Mouse (Mus musculus): ENCODE results near the gene Sfxn3. TPM values are rescaled to one million over a fixed set of nuclear protein-coding genes. Genes with fewer than 3 reads are reported as not detected.
A peak's percentile ranks its signal among the peaks of the same experiment; 100 is the strongest.

Sfxn3 gene
- total RNA-seq, 1 experiment from 2014 or later = 19.7 TPM

DNA sequence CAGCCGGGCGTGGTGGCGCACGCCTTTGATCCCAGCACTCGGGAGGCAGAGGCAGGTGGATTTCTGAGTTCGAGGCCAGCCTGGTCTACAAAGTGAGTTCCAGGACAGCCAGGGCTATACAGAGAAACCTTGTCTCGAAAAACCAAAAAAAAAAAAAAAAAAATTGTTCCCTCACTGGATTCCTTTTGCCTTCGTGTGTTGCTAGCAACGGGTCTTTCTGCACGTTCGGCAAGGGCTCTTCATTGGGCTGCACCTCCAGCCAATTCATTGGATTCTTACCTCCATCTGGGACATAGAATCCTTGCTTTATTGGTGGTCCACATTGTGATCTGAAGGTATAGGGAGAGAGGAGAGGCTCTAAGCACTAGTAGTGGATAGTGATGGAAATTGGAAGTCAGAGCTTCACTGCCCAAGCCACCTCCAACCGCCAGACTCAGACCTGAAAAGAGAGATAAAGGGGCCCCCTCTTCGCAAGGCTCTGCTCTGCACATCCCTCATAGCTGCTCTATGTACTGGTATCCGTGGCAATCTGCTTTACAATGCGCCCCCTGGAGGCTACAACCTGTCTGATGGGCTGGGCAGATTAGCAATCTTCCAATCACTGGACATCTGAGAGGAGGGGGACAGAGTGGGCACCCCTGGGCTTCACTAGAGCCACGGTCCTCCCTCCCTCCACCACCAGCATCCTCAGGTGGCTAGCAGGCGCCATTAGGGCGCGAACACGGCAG lies 16.4 kb downstream of the Sfxn3 start:
- peak; percentile 80 for ATAC-seq (replicated peaks; ENCODE audit: insufficient number of reproducible peaks, low FRiP score, low TSS enrichment, poor library complexity, severe bottlenecking)

DNA sequence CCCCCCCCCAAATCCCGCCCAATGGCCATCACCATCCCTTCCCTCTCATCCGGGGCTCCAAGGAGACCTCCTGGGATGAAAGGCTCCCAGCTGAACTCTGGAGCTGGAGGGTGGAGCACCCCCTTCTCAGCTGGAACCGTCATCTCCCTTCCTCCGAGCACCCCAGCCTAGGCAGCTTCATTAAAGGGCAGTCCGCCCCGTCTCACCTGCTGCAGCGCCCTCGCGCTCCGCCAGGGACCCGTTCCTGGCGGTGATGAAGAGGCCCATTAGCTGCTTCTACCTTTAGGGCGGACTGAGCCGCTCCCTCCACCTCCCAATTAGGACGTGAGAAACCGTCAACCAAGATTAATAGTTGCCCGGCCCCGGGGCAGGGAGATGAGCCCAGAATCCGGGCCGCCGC lies 17.9 kb downstream of the Sfxn3 start:
- ATAC-seq (replicated peaks; ENCODE audit: insufficient number of reproducible peaks, low FRiP score, low TSS enrichment, poor library complexity, severe bottlenecking) = no peak

DNA sequence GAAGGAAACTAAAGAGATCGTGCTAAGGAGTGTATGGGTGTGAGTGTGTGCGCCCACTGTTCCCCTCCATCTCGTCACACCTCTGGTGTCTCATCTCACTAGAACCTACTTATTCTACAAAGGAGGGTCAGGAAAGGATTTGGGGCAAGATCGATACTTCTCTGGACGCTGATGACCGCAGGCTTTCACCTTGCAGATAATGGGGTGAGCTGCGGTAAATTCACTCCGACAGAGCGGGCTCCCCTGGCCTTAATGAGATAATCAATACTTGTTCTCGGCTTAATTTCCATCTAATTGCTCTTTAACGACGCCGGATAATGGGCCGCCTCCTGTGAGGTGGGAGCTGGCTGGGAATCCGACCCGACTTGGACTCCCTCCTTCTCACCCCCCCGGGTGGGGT lies 19.9 kb downstream of the Sfxn3 start:
- no peak for ATAC-seq (replicated peaks; ENCODE audit: insufficient number of reproducible peaks, low FRiP score, low TSS enrichment, poor library complexity, severe bottlenecking)

DNA sequence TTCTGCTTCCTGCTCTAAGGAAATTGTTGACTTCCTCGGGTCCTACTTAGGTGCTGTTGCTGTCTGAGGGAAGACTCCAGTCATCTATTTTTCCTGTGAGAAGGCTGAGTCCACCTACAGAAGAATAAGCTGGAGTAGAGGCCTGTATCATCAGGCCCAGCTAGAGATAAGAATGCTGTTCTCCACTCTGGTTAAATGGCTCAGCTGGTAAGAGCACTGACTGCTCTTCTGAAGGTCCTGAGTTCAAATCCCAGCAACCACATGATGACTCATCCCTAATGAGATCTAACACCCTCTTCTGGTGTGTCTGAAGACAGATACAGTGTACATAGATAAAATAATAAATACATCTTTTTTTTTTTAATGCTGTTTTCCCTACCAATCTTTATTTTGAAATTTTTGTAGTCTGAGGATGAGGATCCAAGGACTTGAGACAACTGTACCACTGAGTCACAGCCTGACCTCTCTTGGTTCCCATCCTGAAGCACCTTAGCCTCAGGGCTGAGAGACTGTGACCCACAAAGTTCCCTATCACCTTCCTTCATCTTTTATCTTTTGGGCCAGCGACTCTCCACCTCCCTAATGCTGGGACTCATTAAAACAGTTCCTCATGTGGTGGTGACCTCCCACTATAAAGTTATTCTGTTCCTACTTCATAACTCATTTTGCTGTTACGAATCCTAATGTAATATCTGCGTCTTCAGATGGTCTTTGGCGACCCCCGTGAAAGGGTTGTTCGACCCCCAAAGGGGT lies 20.6 kb downstream of the Sfxn3 start:
- no peak for ATAC-seq (replicated peaks; ENCODE audit: insufficient number of reproducible peaks, low FRiP score, low TSS enrichment, poor library complexity, severe bottlenecking)

DNA sequence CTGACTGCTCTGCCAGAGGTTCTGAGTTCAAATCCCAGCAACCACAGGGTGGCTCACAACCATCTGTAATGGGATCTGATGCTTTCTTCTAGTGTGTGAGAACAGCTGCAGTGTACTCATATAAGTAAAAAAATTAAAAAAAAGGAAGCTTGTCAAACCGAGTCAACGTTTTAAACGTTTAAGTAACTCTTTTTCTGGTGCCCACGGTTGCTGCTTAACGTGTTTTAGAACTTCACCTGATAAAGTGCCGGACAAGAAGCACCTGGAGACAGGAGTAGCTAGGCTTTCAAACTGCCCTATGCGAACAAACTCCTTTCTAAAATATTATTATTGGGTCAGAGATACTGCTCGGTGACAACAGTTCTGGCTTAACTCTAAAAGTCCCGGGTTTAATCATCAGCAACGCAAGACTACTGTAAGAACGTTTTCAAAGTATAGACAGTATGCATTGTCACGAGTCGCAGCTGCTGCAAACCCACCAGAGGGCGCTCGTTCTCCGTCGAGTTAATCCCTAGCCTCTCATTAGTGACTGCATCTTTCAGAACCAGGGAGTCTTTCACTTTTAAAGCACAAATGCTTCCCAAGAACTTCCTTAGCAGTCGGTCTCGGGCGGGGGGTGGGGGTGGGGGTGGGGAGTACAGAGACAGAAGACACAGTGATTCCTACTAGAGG lies 26.7 kb downstream of the Sfxn3 start:
- ATAC-seq (replicated peaks; ENCODE audit: insufficient number of reproducible peaks, low FRiP score, low TSS enrichment, poor library complexity, severe bottlenecking) = peak; percentile 42

DNA sequence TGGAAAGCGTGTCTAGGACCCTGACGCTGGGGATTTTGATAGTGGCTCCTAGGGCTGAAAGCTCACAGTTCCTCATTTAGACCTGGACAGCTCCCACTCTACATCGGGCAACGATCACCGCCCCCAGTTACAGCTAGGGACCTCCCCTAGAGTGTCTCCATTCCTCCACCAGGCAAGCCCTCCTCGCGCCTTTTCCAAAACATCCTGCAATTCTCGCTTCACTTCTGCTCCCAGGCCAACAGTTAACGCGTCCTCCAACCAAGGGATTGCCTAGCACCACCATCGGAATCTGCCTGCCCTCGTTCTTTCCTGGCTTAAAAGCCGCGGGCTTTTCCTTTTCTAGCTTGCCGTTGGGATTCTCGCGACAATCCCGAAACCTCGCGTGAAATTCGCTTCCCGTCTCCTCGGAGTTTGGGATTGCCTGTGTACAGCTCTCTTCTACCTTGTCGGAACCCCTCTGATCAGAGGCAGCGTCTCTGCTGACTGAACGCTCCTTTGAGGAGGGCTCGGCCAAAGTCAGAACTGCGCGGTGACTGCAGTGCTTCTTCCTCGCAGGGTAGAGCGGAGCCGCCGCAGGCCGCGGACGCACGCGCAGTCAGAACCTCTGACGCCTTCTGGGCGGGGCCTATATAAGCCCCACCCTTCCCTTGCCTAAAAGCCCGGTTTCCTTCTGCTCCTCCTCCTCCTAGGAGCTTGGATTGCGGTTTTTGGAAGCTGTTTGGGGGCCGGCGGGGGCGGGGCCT lies 27.4 kb downstream of the Sfxn3 start, which contains the start of gene Kazald1:
Gene Kazald1, plus strand, starts transcription at position 662 of the 743 bp plus-strand sequence.
- peak; percentile 56 for ATAC-seq (replicated peaks; ENCODE audit: insufficient number of reproducible peaks, low FRiP score, low TSS enrichment, poor library complexity, severe bottlenecking)

DNA sequence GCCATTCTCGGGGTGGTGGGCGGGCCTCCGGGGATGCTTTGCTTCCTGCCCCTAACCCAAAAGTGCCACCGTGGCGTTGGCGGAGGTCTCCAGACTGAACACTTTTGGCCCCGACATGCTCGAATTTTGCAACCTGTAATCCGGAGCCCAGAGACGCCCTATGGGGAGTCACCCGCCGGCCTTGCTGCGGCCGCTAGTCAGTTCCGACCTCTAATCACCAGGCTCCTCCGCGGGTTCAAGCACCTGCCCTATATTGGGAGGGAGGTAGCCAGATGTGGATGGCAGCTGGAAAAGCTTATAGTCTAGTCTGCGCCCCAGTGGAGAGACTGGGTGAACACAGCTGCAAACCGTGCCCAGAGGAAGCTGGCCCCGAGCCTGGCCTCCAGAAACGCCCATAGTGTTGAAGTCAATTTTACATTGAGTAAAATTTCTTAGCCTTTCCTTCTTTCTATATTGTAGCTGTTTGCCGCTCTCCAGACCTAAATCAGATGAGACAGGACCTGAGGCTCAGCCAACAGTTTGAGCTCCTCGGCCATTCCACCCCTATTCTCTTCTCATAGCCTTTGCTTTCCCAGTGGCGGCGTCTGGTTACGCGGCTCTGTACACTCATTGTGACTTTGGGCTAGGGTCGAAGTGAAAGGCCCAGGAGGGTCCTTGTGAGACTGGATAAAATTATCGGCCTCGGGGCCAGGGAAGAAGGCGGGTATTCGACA lies 28.2 kb downstream of the Sfxn3 start:
- peak; percentile 28; the same call in 1 of the 2 replicates for ATAC-seq (replicated peaks; ENCODE audit: insufficient number of reproducible peaks, low FRiP score, low TSS enrichment, poor library complexity, severe bottlenecking)

DNA sequence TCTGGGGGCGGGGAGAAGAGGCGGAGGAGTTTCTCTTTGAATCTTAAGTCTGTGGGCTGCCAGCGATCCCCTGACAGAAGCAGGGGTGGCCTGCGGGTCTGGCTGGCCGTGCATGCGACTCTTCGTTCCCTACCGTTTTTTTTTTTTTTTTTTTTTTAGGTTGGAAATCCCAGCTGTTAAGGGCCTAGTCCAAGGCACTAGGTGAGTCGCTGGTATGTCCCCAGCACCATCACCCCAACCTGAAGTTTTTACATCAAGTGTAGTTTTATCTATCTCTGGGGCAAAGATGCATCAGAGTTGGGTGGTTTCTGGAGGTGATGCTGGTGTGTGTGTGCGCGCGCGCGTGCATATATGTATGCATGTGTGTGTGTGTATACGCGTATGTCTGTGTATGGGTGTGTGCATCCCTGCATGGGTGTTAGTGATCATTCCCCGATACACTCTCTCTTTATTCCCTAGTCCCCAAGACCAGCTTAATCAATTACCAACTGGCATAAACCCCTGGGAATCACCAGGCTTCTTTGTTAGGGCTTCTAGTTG lies 28.8 kb downstream of the Sfxn3 start:
- ATAC-seq (replicated peaks; ENCODE audit: insufficient number of reproducible peaks, low FRiP score, low TSS enrichment, poor library complexity, severe bottlenecking) = no peak

DNA sequence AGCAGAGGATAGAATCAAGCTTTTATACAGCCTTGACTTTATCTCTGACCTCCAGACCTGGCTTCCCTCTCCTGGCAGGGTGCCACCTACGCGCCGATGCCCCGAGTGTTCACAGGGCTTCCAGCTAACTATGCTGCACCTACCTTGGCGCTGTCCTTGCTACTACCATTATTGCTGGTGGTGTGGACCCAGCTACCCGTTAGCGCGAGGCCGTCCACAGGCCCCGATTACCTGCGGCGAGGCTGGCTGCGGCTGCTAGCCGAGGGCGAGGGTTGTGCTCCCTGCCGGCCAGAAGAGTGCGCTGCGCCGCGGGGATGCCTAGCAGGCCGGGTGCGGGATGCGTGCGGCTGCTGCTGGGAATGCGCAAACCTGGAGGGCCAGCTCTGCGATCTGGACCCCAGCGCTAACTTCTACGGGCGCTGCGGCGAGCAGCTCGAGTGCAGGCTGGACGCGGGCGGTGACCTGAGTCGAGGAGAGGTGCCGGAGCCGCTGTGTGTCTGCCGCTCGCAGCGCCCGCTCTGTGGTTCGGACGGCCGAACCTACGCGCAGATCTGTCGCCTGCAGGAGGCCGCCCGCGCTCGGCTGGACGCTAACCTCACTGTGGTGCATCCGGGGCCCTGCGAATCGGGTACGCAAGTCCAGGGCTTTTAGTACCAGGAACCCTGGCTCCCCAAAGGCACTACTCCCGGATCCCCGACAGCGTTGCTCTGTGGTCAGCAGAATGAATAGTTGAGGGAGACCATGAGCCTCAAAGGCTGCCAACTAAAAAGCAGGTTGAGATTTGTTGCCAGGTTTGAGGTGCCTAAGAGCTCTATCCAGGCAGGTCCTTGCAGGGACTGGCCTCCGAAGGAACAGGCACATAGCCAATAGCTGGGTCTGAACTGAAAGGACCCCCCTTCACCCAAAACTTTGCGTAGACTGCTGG lies 29.5 kb downstream of the Sfxn3 start:
- no peak for ATAC-seq (replicated peaks; ENCODE audit: insufficient number of reproducible peaks, low FRiP score, low TSS enrichment, poor library complexity, severe bottlenecking)

DNA sequence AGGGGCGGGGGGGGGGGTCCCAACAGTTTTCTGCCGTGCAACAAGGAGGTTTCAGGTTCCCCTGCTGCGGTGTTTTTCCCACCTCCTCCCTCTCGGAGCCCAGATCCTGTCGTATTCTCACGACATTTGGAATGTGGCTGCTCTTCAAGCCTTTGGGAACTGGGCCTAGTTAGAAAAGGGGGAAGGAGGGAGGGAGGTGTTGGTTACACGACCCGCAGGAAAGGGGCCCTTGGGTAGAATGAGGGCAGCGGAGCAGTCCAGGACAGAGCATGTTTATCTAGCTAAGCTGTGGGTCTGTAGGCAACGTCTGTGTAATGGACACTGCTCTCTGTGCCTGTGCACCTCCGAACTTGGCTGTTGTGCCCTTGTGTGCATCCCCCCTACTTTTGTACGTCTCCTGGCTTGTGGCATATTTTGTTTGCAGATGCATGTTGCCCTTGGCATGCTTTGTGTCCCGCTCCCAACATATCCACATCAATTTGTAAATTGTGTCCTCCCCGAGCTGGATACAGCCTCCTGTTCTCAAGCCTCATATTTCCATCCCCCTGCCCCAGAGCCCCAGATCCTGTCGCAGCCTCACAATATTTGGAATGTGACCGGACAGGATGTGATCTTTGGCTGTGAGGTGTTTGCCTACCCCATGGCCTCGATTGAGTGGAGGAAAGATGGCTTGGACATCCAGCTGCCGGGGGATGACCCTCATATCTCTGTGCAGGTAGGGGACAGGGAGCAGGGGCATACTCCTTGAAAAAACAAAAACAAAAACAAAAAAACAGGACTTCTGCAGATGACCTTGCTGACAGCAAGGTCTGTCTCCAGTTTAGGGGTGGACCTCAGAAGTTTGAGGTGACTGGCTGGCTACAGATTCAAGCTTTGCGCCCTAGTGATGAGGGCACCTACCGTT lies 30.7 kb downstream of the Sfxn3 start:
- ATAC-seq (replicated peaks; ENCODE audit: insufficient number of reproducible peaks, low FRiP score, low TSS enrichment, poor library complexity, severe bottlenecking) = no peak

DNA sequence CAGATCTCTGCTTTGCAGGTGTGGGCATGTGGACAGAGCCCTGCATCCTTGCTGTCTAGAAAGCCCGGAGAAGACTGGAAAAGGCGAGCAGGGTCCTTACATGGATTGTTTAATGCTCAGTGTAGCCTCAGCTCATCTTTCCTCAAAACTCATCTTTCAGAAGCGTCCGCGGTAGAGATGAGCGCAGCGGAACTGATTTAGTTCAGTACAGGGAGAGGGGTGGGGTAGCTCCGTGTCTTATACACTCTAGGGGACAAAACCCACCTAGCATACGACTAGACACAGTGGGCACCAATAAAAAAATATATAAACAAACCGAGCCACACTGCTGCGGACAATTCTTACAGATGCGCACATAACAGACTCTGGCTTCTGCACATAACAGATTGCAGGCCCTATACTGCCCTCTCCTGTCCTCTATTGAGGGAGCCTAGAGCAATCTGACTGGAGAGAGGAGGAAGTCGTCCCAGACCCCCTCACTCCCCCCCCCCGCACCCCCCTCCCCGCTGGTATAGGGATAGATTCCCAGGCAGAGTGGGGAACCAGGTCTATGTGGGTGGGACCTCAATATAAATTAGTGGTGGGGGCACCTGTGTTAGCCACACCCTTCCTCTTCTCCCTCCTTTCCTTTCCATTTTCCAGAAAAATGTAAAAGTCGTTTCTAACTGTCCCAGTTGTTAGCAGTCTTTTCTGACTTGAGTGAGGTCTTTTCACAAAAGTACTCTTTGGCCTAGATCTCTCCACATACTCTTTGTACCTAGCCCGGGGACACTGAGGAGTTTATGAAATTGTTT lies 31.9 kb downstream of the Sfxn3 start:
- no peak for ATAC-seq (replicated peaks; ENCODE audit: insufficient number of reproducible peaks, low FRiP score, low TSS enrichment, poor library complexity, severe bottlenecking)

DNA sequence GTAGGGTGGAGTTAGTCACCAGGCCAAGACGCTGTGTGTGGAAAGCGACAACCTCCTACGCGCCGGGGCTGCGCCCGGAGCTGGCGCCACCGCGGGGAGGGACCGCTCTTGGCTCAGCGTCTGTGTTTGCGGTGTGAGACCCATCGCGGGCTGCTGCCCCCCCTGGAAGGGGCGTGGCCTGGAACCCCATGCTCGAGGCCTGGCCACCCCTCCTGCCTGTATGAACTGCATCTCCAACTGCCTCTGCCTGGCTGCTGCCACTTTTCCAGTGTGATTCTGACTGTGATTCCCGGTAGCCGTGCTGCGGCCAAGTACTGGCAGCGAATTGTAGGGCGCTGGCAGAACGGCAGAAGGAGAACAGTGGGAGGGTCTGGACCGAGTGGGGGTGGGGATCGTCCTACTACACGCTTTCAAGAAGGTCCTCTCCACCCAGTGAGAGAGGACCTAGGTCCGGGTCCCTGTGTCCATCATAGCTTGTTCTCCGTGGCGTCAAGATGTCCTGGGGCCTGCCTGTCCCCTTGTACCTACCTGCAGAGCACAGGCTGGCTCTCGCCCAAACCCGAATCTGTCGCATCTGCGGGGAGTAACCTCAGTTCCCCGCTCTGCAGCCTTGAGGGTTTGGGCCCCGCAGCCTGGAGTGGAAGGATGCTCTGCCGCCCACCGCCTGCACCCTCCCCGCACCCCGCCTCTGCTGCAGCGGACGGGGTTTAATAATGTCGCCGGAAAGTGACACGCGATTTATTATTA lies 32.6 kb downstream of the Sfxn3 start:
- ATAC-seq (replicated peaks; ENCODE audit: insufficient number of reproducible peaks, low FRiP score, low TSS enrichment, poor library complexity, severe bottlenecking) = no peak

DNA sequence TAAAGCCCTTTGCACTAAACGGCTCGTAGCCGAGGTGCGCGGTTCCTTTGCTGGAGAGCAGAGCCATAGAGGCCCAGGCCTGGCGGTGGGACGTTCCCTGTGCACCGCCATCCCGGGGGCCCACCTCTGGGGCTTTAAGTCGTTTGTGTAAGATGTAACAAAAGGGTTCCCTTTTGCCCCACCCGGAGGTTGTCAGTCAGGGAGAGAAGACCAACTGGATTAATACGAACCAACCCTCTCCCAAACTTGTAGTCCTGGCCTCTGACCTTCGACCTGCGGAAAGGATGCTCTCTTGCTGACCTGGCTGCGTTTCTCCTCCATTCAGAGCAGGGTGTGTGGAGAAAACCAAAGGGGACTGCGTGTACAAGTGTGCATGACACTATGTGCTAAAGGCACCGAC lies 33.4 kb downstream of the Sfxn3 start:
- no peak for ATAC-seq (replicated peaks; ENCODE audit: insufficient number of reproducible peaks, low FRiP score, low TSS enrichment, poor library complexity, severe bottlenecking)

DNA sequence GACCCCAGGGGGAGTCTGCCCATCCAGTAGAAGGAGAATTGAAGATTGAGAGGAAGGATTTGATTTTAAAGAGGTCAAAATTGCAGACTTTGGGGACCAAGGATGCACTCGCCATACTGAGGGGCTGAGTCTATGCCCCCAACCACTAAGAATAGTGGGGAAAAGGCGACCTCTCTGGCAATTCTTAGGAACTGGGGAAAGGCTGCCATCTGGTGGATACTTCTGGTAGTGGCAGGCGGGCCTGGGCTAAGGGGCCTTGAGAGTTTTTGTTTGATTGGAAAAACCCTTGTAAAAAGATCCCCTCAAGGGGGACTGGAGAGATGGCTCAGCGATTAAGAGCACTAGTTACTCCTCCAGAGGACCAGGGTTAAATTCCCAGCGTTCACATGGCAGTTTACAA lies 34.0 kb downstream of the Sfxn3 start:
- 0 out of 2 replicates have a peak, but pooled peaks have one; percentile 41 for ATAC-seq (replicated peaks; ENCODE audit: insufficient number of reproducible peaks, low FRiP score, low TSS enrichment, poor library complexity, severe bottlenecking)

Data from monocyte, adult 5-6 weeks (primary cell).